Mouse (Mus musculus) intestine, postnatal 0 days (tissue): ENCODE measurements around the gene Pms2. TPM values are rescaled to one million over a fixed set of nuclear protein-coding genes. Genes with fewer than 3 reads are reported as not detected.

ENCODE experiments used
- ATAC-seq: fragments of 200-750 bp; cut with Nextera tagmentation; 2 replicates; pipeline ENCODE4 v1.8.0; 2017; ENCODE audit warnings: mild to moderate bottlenecking, moderate TSS enrichment, moderate library complexity
- H3K27ac ChIP-seq: fragments of 300-500 bp; sonication (generic); 2 replicates; pipeline ENCODE4 v1.5.1; 2014; ENCODE audit warnings: mild to moderate bottlenecking, low read depth, low read length, moderate library complexity
- H3K27me3 ChIP-seq: fragments of 300-500 bp; sonication (generic); replicated peaks from 2 replicates; pipeline ENCODE4 v1.6.1; 2014; ENCODE audit warnings: low read length, mixed read lengths; ENCODE audit not compliant: control insufficient read depth, insufficient read depth
- H3K36me3 ChIP-seq: fragments of 300-500 bp; sonication (generic); 2 replicates; pipeline ENCODE4 v1.6.1; 2014; ENCODE audit warnings: mild to moderate bottlenecking, moderate library complexity; ENCODE audit not compliant: control insufficient read depth, insufficient read depth
- H3K4me1 ChIP-seq: fragments of 300-500 bp; sonication (generic); replicated peaks from 2 replicates; pipeline ENCODE4 v1.6.1; 2014; ENCODE audit warnings: antibody characterized with exemption, low read length, mixed read lengths; ENCODE audit not compliant: control insufficient read depth, insufficient read depth
- H3K4me2 ChIP-seq: fragments of 300-500 bp; sonication (generic); replicated peaks from 2 replicates; pipeline ENCODE4 v1.6.1; 2014; ENCODE audit warnings: low read depth, mild to moderate bottlenecking, moderate library complexity
- H3K4me3 ChIP-seq: fragments of 300-500 bp; sonication (generic); 2 replicates; pipeline ENCODE4 v1.5.1; 2014; ENCODE audit warnings: low read depth, low read length
- H3K9ac ChIP-seq: fragments of 300-500 bp; sonication (generic); 2 replicates; pipeline ENCODE4 v1.6.1; 2014; ENCODE audit warnings: mild to moderate bottlenecking, low read depth, low read length
- H3K9me3 ChIP-seq: fragments of 300-500 bp; sonication (generic); 2 replicates; pipeline ENCODE4 v1.6.1; 2016; ENCODE audit warnings: mixed run types; ENCODE audit not compliant: control insufficient read depth
- CTCF ChIP-seq: sonication (generic); IDR thresholded peaks from 2 replicates; pipeline ENCODE4 v1.5.1; 2016; ENCODE audit warnings: low read depth, mild to moderate bottlenecking, control low read depth, antibody characterized with exemption, moderate library complexity
- WGBS: fragments of 180-500 bp; shearing (Covaris S2); extraction: QIAGEN DNeasy Blood & Tissue Kit; methylation state at CpG from one replicate; pipeline ENCODE4 v1.1.7; 2014; 5-methylcytosine and 5-hydroxymethylcytosine counted together
- polyA plus RNA-seq: library from polyadenylated mRNA; unstranded; fragments of >200 nt; fragmentation: Nextera tagmentation; extraction: Ambion mirVana; gene quantifications from 2 replicates; pipeline ENCODE4 v1.2.1, GENCODE M21; 2015

Gene Pms2
- polyA plus RNA-seq, 1 experiment from 2014 or later: 6.4 TPM

DNA sequence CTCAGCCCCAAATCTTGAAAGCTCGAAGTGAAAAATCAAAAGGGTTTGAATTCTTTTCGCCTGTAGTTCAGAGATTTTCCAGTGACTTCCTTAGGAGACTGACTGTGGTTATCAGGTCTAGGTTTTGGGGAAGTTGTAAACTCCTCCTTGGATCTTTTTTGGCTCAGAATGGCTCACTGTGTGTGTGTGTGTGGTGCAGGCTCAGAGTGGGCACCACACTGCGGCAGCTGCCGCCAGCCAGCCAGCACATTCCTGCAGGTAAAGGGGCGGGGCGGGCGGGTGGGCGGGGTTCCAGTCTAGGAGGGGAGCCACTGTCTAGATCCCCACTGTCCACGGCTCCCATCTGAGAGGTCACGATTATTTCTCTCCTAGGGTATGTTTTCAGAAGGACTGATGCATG is 31.8 kb downstream of the Pms2 start:
- no peaks in the 10 kb centered on the region for H3K36me3 ChIP-seq
- H3K4me3 ChIP-seq: no peak overlapping the region
- no peak overlapping the region for H3K9ac ChIP-seq
- TF ChIP-seq CTCF: no peak
- ATAC-seq: no peak
- H3K9me3 ChIP-seq: no peaks in the 10 kb centered on the region
- WGBS: 17% methylated on average over 10 of the region's 10 CpGs
- peak overlapping the region; percentile 30; the same call in 1 of the 2 replicates for H3K4me2 ChIP-seq
- H3K27me3 ChIP-seq: no peaks in the 10 kb centered on the region
- H3K27ac ChIP-seq: no peak overlapping the region
- H3K4me1 ChIP-seq: no peaks in the 10 kb centered on the region

DNA sequence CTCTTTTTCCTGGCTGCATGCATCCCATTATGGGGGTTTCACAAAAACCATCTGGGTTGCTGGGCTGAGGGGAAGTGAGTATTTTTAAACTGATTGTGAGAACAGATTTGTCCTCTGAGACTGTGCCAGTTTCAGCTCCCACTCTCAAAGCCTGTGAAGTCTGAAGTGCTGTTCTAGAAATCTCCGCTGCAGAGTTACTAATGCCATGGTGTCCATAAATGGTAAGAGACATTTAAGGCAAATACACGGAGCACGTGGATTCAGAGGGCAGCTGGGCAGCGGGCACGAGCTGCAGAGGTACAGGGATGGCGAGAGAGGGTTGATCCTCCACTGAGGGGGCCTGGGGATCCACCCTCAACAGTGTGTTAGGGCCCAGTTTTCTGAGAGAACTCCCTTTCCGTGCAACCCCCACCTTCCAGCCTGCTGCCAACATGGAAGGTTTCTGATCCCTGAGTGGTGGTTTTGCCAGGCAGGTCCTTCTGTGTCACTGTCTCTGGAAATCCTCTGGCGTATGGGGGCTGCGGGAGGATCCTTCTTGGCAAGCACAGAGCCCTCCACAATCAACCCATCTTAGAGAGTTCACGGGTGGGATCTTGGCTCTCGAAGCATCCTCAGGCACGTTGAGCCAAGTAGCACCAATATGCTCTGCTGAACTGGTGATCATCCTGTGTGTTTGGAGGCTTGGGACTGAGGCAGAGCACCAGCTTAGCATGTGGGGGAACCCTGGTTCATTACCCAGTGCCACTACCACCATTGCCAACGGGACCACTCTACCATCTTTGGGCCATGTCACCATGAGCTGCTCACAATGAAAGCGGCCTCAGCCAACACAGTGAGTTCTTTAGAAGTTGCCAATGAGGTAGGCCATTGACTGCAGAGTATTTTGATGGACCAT is 33.7 kb downstream of the Pms2 start:
- no peak overlapping the region for H3K4me2 ChIP-seq
- no peaks in the 10 kb centered on the region for H3K4me1 ChIP-seq
- H3K9me3 ChIP-seq: no peaks in the 10 kb centered on the region
- H3K27me3 ChIP-seq: no peaks in the 10 kb centered on the region
- WGBS: 77% methylated on average over 14 of the region's 14 CpGs
- no peak overlapping the region for H3K9ac ChIP-seq
- no peak for TF ChIP-seq CTCF
- H3K4me3 ChIP-seq: no peak overlapping the region
- ATAC-seq: no peak
- H3K36me3 ChIP-seq: no peaks in the 10 kb centered on the region
- no peak overlapping the region for H3K27ac ChIP-seq

DNA sequence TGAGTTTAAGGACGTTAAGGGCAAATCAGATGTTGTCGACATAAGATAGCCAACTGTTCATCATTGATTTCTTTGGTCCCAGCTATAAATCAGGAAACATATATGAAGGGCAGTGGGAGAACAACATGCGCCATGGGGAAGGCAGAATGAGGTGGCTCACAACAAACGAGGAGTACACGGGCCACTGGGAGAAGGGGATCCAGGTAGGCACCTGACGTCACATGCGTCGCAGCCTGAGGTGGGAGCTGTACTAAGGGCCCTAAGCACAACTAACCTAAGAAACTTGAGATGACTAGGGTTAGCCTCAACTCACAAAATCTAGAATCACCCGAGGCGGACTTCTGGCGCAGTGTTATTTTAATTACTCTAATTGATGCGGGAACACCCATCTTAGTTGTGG is 38.6 kb downstream of the Pms2 start:
- 90% methylated on average over 12 of the region's 12 CpGs for WGBS
- Histone ChIP-seq H3K4me2 (no peak overlapping the region), H3K9me3 (no peaks in the 10 kb centered on the region), H3K27ac (no peak overlapping the region), H3K27me3 (no peaks in the 10 kb centered on the region), H3K4me3 (no peak overlapping the region), H3K4me1 (no peaks in the 10 kb centered on the region), H3K36me3 (no peaks in the 10 kb centered on the region), H3K9ac (no peak overlapping the region)
- no peak for ATAC-seq
- TF ChIP-seq CTCF: no peak

DNA sequence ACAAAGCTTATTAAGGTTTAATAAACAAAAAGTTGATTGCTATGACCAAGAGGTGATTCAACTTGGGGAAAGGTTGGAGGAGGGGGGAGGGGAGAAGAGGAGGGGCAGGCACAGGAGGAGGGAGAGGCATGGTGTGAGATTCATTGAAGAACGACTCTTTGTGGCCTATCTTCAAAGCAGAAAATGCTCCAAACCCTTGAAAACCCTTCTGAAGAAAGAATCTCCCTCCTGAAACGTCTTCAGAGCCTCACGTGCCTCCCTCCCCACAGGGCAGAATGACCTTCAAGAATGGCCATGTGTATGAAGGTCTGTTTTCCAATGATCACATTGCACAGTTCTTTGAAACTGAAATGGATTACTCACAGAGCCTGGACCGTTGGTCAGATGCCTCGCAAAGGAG is 40.3 kb downstream of the Pms2 start:
- no peak overlapping the region for H3K27ac ChIP-seq
- TF ChIP-seq CTCF: no peak
- H3K9ac ChIP-seq: no peak overlapping the region
- H3K4me2 ChIP-seq: no peak overlapping the region
- no peak overlapping the region for H3K4me3 ChIP-seq
- no peaks in the 10 kb centered on the region for H3K9me3 ChIP-seq
- no peak for ATAC-seq
- WGBS: 56% methylated on average over 5 of the region's 5 CpGs
- H3K4me1 ChIP-seq: no peaks in the 10 kb centered on the region
- no peaks in the 10 kb centered on the region for H3K27me3 ChIP-seq
- no peaks in the 10 kb centered on the region for H3K36me3 ChIP-seq

DNA sequence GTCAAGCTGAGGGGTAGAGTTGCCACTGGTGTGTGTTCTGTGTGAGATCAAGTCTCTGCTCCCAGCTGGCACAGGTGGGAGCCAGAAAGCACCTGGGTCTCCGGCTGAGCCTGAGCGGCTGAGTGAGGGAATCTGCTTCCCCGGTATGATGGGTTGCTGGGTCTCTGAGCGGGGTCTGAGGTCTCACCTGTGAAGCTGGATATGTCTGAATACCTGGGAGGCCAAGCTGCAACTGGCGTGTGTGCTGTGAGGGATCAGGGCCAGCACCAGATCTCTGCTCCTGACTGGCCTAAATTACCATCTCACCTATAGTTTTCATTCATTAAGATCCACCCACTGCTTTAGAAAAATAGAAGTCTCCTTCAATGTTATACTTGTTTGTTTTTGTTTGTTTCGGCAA is 47.3 kb downstream of the Pms2 start:
- Histone ChIP-seq H3K27ac (no peak overlapping the region), H3K4me3 (no peak overlapping the region), H3K36me3 (no peaks in the 10 kb centered on the region), H3K4me1 (no peaks in the 10 kb centered on the region), H3K4me2 (no peak overlapping the region), H3K9ac (no peak overlapping the region), H3K27me3 (no peaks in the 10 kb centered on the region), H3K9me3 (no peaks in the 10 kb centered on the region)
- WGBS: 87% methylated on average over 6 of the region's 6 CpGs
- no peak for ATAC-seq
- TF ChIP-seq CTCF: no peak

DNA sequence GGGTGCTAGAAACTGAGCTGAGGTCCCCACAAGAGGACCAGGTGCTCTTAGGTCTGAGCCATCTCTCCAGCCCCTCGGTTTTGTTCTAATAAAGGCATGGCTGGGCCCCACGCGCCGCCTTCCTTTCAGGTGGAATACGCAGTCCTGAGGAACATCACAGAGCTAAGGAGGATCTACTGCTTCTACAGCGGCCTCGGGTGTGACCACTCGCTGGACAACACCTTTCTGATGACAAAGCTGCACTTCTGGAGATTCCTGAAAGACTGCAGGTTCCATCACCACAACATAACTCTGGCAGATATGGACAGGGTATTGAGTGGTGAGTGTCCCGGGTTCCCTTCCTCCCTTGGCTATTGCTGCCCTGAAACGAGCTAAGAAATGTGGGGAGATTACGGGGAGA is 49.8 kb downstream of the Pms2 start:
- no peak overlapping the region for H3K4me3 ChIP-seq
- no peak overlapping the region for H3K4me2 ChIP-seq
- no peak overlapping the region for H3K9ac ChIP-seq
- no peaks in the 10 kb centered on the region for H3K36me3 ChIP-seq
- no peaks in the 10 kb centered on the region for H3K4me1 ChIP-seq
- 93% methylated on average over 11 of the region's 11 CpGs for WGBS
- no peaks in the 10 kb centered on the region for H3K27me3 ChIP-seq
- H3K9me3 ChIP-seq: no peaks in the 10 kb centered on the region
- H3K27ac ChIP-seq: no peak overlapping the region
- ATAC-seq: no peak
- TF ChIP-seq CTCF: no peak
